ENCODE assay signal across 26 mouse cellular contexts in genomic region chr7:98806961-98807360, GRCm38 (mm10). TPM values are rescaled to one million over a fixed set of nuclear protein-coding genes. Genes with fewer than 3 reads are reported as not detected.
DNase-seq lines count a peak whose midpoint lies in the region; ATAC-seq and TF ChIP-seq lines count a peak whose summit lies in the region.
"Had no signal": no experiment of that assay in that cellular context is flagged by ENCODE, and none has a peak within 500 bp of the region (broad histone marks: within the 10 kb centered on the region; RNA-seq: fewer than 3 reads in every experiment).

No protein-coding gene starts in this region.

- H3K4me1 ChIP-seq in kidney, adult 2 months (ENCODE audit: control insufficient read depth, insufficient read depth, low read length) = no peaks in the 10 kb centered on the region
- peaks cover 19% of the 10 kb centered on the region for H3K4me1 ChIP-seq in kidney, embryonic 15.5 days
- peaks cover 6% of the 10 kb centered on the region; the same call in 1 of the 2 replicates for H3K4me1 ChIP-seq in liver, adult 2 months (ENCODE audit: control insufficient read depth, insufficient read depth, low read length)

- no peak overlapping the region for H3K4me3 ChIP-seq in kidney, adult 2 months (ENCODE audit: insufficient read depth, low read depth, low read length)
- H3K4me3 ChIP-seq in kidney, embryonic 15.5 days (replicated peaks) = no peak overlapping the region
- H3K4me3 ChIP-seq in liver, adult 2 months (ENCODE audit: insufficient read depth, low read depth, low read length) = no peak overlapping the region
- H3K4me3 ChIP-seq: embryonic facial prominence, embryonic 13.5 days; embryonic facial prominence, embryonic 15.5 days; erythroblast, embryonic 14.5 days; forebrain, embryonic 10.5 days; forebrain, embryonic 12.5 days had no signal

- no peak for ATAC-seq in kidney, embryonic 15.5 days (replicated peaks; ENCODE audit: low FRiP score)
- ATAC-seq: forebrain, embryonic 14.5 days; forebrain, embryonic 16.5 days had no signal

- no peaks in the 10 kb centered on the region for H3K79me2 ChIP-seq in liver, adult 2 months (ENCODE audit: control insufficient read depth, insufficient read depth, low read length)

- no peaks in the 10 kb centered on the region for H3K9me3 ChIP-seq in kidney, embryonic 15.5 days (replicated peaks)
- H3K9me3 ChIP-seq: embryonic facial prominence, embryonic 13.5 days; embryonic facial prominence, embryonic 15.5 days; forebrain, embryonic 10.5 days; forebrain, embryonic 12.5 days had no signal

- DNase-seq in kidney, adult 11 months = peak; percentile 22
- no peak for DNase-seq in kidney, postnatal 4 days
- DNase-seq in kidney, adult 2 months = peak; percentile 67
- no peak for DNase-seq in kidney, postnatal 14 days
- peak; percentile 30 to 57 for DNase-seq in kidney, postnatal 25 days
- peak; percentile 70 for DNase-seq in liver, adult 2 months (ENCODE audit: extremely low read depth, low read depth, low spot score)
- no peak for DNase-seq in liver
- DNase-seq: adrenal gland, adult 8-10 months; adrenal gland, postnatal 25 days; cerebellum, adult 11 months; cerebellum, adult 18-20 months; cerebellum, adult 8-10 months; cerebellum, adult 9-11 months; cerebellum, postnatal 14 days; cerebellum, postnatal 36 days; embryo, embryonic 11 days had no signal

- no peak overlapping the region for H3K9ac ChIP-seq in kidney, embryonic 15.5 days
- H3K9ac ChIP-seq in liver, adult 2 months (ENCODE audit: low read depth, low read length) = no peak overlapping the region
- H3K9ac ChIP-seq: embryonic facial prominence, embryonic 13.5 days; embryonic facial prominence, embryonic 15.5 days; forebrain, embryonic 12.5 days had no signal

- H3K4me2 ChIP-seq in kidney, embryonic 15.5 days = no peak overlapping the region
- H3K4me2 ChIP-seq: embryonic facial prominence, embryonic 13.5 days; embryonic facial prominence, embryonic 15.5 days; forebrain, embryonic 12.5 days had no signal

- no peak overlapping the region for H3K27ac ChIP-seq in kidney, adult 2 months (ENCODE audit: insufficient read depth, low read depth, low read length)
- no peak overlapping the region for H3K27ac ChIP-seq in kidney, embryonic 15.5 days
- H3K27ac ChIP-seq in liver, adult 2 months (replicated peaks; ENCODE audit: insufficient read depth, low read depth, low read length) = no peak overlapping the region
- H3K27ac ChIP-seq: embryonic facial prominence, embryonic 13.5 days; embryonic facial prominence, embryonic 15.5 days; forebrain, embryonic 10.5 days; forebrain, embryonic 12.5 days had no signal

- 78% methylated on average over 3 of the region's 3 CpGs for WGBS in kidney, adult 2 months
- 72% methylated on average over 3 of the region's 3 CpGs for WGBS in kidney, embryonic 15.5 days
- WGBS in liver, adult 2 months = 51% methylated on average over 3 of the region's 3 CpGs

- H3K27me3 ChIP-seq in kidney, adult 2 months (replicated peaks; ENCODE audit: control insufficient read depth, insufficient read depth, low read length) = no peaks in the 10 kb centered on the region
- H3K27me3 ChIP-seq in kidney, embryonic 15.5 days = no peaks in the 10 kb centered on the region
- no peaks in the 10 kb centered on the region for H3K27me3 ChIP-seq in liver, adult 2 months (ENCODE audit: control insufficient read depth, insufficient read depth, low read length)
- H3K27me3 ChIP-seq: embryonic facial prominence, embryonic 13.5 days; embryonic facial prominence, embryonic 15.5 days; forebrain, embryonic 12.5 days had no signal

- no peaks in the 10 kb centered on the region for H3K36me3 ChIP-seq in kidney, adult 2 months (ENCODE audit: control insufficient read depth, insufficient read depth, low read length)
- H3K36me3 ChIP-seq in kidney, embryonic 15.5 days = no peaks in the 10 kb centered on the region
- no peaks in the 10 kb centered on the region for H3K36me3 ChIP-seq in liver, adult 2 months (ENCODE audit: control insufficient read depth, insufficient read depth, low read length)
- H3K36me3 ChIP-seq: embryonic facial prominence, embryonic 13.5 days; embryonic facial prominence, embryonic 15.5 days; forebrain, embryonic 10.5 days; forebrain, embryonic 12.5 days had no signal

- TF ChIP-seq CTCF in kidney, adult 2 months (conservative IDR thresholded peaks at IDR 0.05; ENCODE audit: insufficient read depth, insufficient read length, low read depth, low read length) = no peak
- no peak for TF ChIP-seq CTCF in liver, adult 2 months (IDR thresholded peaks at IDR 0.05; ENCODE audit: low read depth, low read length)

- no peak for TF ChIP-seq POLR2A in kidney, adult 2 months (IDR thresholded peaks at IDR 0.05; ENCODE audit: low read depth, low read length)
- TF ChIP-seq POLR2A in liver, adult 2 months (IDR thresholded peaks at IDR 0.05; ENCODE audit: extremely low read depth, insufficient read depth, low read length) = no peak

RNA-seq across cellular contexts. Expression of gene Wnt11, which starts 28.0 kb away (rescaled TPM):
- polyA plus RNA-seq in kidney, adult 2 months (2012; rRNA removed) = 8.1 and 10.1 TPM in 2 replicates
- 35.5 and 36.9 TPM in 2 replicates for polyA plus RNA-seq in kidney, embryonic 15.5 days (2015; fragmentation: Nextera tagmentation; extraction: Ambion mirVana)
- total RNA-seq in liver, adult 2 months (2014; rRNA removed) = 0.55 TPM in 1 of 2 replicates, not detected in the other
- 0.21 and 0.52 TPM in 2 replicates for polyA plus RNA-seq in liver, adult 2 months (2012; rRNA removed)
- total RNA-seq: common myeloid progenitor, adult 5-6 weeks; MEL had no signal
- polyA plus RNA-seq: erythroblast, embryonic 14.5 days had no signal

Comparison
In these comparisons a context has a peak if more than half of its experiments do, and no peak if none do; other contexts are left out.
1. DNase-seq: peak in kidney, adult 11 months (single experiment), kidney, adult 2 months (single experiment), kidney, postnatal 25 days (2 of 2) and liver, adult 2 months (single experiment); none in kidney, postnatal 4 days (0 of 2), kidney, postnatal 14 days (single experiment) and liver (single experiment).